Mouse (Mus musculus): ENCODE measurements at regions not wholly inside any gene's neighbourhood (a gene's known extent, or its start where the extent isn't known, plus 50 kb on each side); places are given as distances from the start of the nearest gene placed in this dataset.
A peak's percentile ranks its signal among the peaks of the same experiment; 100 is the strongest.
"Not testable (repeated sequence)": the region's sequence is repeated elsewhere in the genome, so short reads cannot be mapped to it uniquely, and the experiment has no call there.

DNA sequence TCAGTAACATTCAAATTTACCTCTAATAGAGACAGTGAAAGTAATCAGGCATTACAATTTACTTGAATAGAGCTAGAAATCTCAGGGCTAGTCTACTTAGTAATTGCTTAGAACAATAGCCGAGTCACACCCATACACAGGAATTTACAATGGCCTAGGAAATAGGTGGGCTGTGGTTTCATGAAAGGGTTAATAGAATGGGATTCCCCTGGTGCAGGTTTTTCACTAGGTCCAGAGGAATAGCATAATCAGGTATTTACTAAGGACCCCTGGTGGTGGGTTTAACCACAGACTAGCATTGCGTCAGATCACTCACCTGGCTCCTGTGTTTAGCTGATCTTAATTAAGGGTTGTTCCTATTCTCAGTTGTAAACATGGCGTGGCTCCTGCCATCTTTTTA is 290.8 kb downstream of the Cyp26b1 start:
- not testable (repeated sequence) for H3K36me3 ChIP-seq (ENCODE audit: control insufficient read depth, insufficient read depth); H3K4me3 ChIP-seq (replicated peaks; ENCODE audit: low read length); H3K27ac ChIP-seq (ENCODE audit: low read length); H3K9me3 ChIP-seq (ENCODE audit: control insufficient read depth, low read length); H3K4me1 ChIP-seq (replicated peaks; ENCODE audit: control insufficient read depth, insufficient read depth, low read length); H3K27me3 ChIP-seq (replicated peaks; ENCODE audit: control insufficient read depth, insufficient read depth, low read length); H3K9ac ChIP-seq (replicated peaks; ENCODE audit: low read depth, low read length); ATAC-seq; H3K4me2 ChIP-seq (ENCODE audit: low read length)
- 73% methylated on average over 3 of the region's 3 CpGs for WGBS

DNA sequence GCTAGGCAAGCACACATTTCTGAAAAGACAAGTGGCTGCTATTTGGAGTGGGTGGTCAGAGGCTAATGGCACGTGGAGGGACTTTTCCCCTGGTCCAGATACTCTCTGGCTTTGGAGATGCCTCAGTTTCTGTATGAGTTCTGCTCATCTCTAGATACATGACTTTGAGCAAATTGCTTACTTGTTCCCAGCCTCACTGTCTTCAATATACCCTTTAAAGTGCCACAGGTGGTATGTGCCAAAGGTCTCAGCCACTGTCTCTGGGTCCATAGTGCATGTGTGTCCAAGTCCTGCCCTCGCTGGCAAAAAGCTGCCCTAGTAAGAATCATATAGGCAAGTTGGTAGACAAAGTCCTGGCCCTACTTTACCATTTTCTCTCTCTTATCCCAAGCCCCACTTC is 291.5 kb downstream of the Dysf start:
- no peaks in the 10 kb centered on the region for H3K36me3 ChIP-seq (ENCODE audit: control insufficient read depth, insufficient read depth)
- 87% methylated on average over 2 of the region's 2 CpGs for WGBS
- no peaks in the 10 kb centered on the region for H3K9me3 ChIP-seq (ENCODE audit: control insufficient read depth, low read length)
- no peaks in the 10 kb centered on the region for H3K27me3 ChIP-seq (replicated peaks; ENCODE audit: control insufficient read depth, insufficient read depth, low read length)
- H3K9ac ChIP-seq (replicated peaks; ENCODE audit: low read depth, low read length) = no peak overlapping the region
- ATAC-seq = no peak
- H3K4me1 ChIP-seq (replicated peaks; ENCODE audit: control insufficient read depth, insufficient read depth, low read length) = no peaks in the 10 kb centered on the region
- H3K4me2 ChIP-seq (ENCODE audit: low read length) = no peak overlapping the region
- no peak overlapping the region for H3K4me3 ChIP-seq (replicated peaks; ENCODE audit: low read length)
- H3K27ac ChIP-seq (ENCODE audit: low read length) = no peak overlapping the region

DNA sequence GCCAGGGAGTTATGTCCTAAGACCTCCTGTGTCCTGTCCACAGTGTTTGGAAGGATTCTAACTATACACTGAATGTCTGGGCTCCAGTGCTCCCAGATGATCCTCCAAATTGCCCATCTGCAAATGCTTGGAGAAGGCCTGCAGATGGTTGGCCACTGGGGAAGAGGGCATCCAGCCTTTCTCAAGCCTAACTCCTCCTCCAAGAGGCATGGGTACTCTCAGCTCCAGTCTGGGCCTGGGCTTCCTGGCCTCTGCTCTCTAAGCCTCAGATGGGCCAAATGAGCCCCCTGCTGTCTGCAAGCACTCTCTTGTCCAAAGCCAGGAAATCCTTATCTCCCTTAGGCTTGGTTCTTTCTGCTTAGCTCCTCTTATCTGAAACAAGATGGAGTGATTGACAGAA is 290.8 kb downstream of the Dysf start:
- H3K9ac ChIP-seq (replicated peaks; ENCODE audit: low read depth, low read length) = no peak overlapping the region
- H3K4me3 ChIP-seq (replicated peaks; ENCODE audit: low read length) = no peak overlapping the region
- no peak overlapping the region for H3K4me2 ChIP-seq (ENCODE audit: low read length)
- ATAC-seq = no peak
- H3K4me1 ChIP-seq (replicated peaks; ENCODE audit: control insufficient read depth, insufficient read depth, low read length) = no peaks in the 10 kb centered on the region
- no peak overlapping the region for H3K27ac ChIP-seq (ENCODE audit: low read length)
- H3K27me3 ChIP-seq (replicated peaks; ENCODE audit: control insufficient read depth, insufficient read depth, low read length) = no peaks in the 10 kb centered on the region
- H3K36me3 ChIP-seq (ENCODE audit: control insufficient read depth, insufficient read depth) = no peaks in the 10 kb centered on the region
- no peaks in the 10 kb centered on the region for H3K9me3 ChIP-seq (ENCODE audit: control insufficient read depth, low read length)

DNA sequence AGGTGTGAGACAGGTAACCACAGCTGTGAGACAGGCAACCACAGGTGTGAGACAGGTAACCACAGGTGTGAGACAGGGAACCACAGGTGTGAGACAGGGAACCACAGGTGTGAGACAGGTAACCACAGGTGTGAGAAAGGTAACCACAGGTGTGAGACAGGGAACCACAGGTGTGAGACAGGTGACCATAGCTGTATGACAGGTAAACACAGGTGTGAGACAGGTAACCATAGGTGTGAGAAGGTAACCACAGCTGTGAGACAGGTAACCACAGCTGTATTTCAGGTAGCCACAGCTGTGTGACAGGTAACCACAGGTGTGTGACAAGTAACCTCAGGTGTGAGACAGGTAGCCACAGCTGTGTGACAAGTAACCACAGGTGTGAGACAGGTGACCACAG is 265.5 kb downstream of the Dysf start:
- H3K27me3 ChIP-seq (replicated peaks; ENCODE audit: control insufficient read depth, insufficient read depth, low read length); H3K27ac ChIP-seq (ENCODE audit: low read length); H3K4me3 ChIP-seq (replicated peaks; ENCODE audit: low read length); H3K9me3 ChIP-seq (ENCODE audit: control insufficient read depth, low read length); H3K36me3 ChIP-seq (ENCODE audit: control insufficient read depth, insufficient read depth); H3K9ac ChIP-seq (replicated peaks; ENCODE audit: low read depth, low read length); H3K4me2 ChIP-seq (ENCODE audit: low read length); ATAC-seq: not testable (repeated sequence)
- peaks cover 11% of the 10 kb centered on the region for H3K4me1 ChIP-seq (replicated peaks; ENCODE audit: control insufficient read depth, insufficient read depth, low read length)

DNA sequence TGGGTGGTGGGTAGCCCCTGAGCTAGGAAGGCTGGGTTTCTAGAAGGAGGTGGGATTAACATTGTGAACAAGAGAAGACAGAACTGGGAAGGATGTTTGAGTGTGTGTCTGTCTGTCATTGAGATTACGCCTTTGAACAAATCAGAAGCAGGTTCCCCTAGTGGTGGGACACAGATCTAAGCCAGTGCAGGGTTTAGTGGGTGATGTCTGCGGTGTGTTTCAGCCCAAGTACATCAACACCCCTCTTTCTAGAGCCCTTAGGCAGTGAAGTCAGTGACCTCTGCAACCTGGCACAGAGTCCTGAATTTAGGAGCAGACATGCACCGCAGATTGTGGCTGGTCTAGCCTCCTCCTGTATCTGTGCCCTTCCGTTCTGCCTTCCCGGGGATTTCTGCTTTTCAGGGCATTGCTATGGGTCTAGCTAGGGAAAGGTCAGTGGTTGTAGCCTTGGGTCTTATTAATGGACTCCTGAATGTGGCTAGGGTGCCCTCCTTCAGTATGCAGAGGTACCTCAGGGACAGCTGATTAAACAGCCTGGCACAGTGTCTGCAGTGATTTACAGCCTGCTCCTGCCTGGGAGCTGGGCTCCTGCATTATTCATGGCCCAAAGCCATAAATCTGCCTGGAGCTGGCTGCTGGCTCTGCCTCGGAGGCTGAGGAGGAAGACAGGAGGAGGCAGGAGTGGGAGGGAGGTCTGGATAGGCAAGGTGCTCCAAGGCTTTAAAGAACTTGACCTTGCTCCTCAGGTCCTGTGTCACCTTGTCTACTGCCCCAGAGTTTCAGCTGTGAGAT is 264.3 kb downstream of the Dysf start:
- no peak overlapping the region for H3K4me2 ChIP-seq (ENCODE audit: low read length)
- no peak overlapping the region for H3K9ac ChIP-seq (replicated peaks; ENCODE audit: low read depth, low read length)
- peak; percentile 92 for ATAC-seq
- no peak overlapping the region for H3K4me3 ChIP-seq (replicated peaks; ENCODE audit: low read length)
- no peak overlapping the region for H3K27ac ChIP-seq (ENCODE audit: low read length)
- H3K27me3 ChIP-seq (replicated peaks; ENCODE audit: control insufficient read depth, insufficient read depth, low read length) = no peaks in the 10 kb centered on the region
- peaks cover 11% of the 10 kb centered on the region for H3K4me1 ChIP-seq (replicated peaks; ENCODE audit: control insufficient read depth, insufficient read depth, low read length)
- 71% methylated on average over 6 of the region's 6 CpGs for WGBS
- H3K9me3 ChIP-seq (ENCODE audit: control insufficient read depth, low read length) = no peaks in the 10 kb centered on the region
- no peaks in the 10 kb centered on the region for H3K36me3 ChIP-seq (ENCODE audit: control insufficient read depth, insufficient read depth)

DNA sequence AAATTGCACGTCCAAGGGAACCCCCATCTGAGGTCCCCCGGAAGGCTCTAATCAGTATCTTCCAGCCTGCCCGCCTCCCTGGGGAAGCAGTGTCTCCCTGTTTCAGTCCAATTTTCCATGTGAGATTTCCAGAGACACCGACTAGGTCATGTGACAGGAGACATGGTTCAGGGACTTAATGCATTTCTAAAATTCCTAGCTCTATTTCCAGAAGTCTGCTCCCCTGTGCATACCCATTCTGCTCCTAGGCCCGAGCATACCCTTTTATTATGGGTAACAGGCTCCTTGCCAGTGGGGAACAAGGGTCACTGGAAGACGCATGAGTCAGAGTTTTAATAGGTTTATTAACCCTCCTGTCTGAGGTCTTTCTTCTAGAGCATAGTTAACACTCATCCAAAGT is 263.6 kb downstream of the Dysf start:
- Histone ChIP-seq H3K27ac (ENCODE audit: low read length) (no peak overlapping the region), H3K27me3 (replicated peaks; ENCODE audit: control insufficient read depth, insufficient read depth, low read length) (no peaks in the 10 kb centered on the region), H3K9ac (replicated peaks; ENCODE audit: low read depth, low read length) (no peak overlapping the region), H3K36me3 (ENCODE audit: control insufficient read depth, insufficient read depth) (no peaks in the 10 kb centered on the region), H3K4me2 (ENCODE audit: low read length) (no peak overlapping the region), H3K9me3 (ENCODE audit: control insufficient read depth, low read length) (no peaks in the 10 kb centered on the region), H3K4me1 (replicated peaks; ENCODE audit: control insufficient read depth, insufficient read depth, low read length) (peaks cover 11% of the 10 kb centered on the region), H3K4me3 (replicated peaks; ENCODE audit: low read length) (no peak overlapping the region)
- no peak for ATAC-seq
- WGBS = 75% methylated on average over 6 of the region's 6 CpGs

DNA sequence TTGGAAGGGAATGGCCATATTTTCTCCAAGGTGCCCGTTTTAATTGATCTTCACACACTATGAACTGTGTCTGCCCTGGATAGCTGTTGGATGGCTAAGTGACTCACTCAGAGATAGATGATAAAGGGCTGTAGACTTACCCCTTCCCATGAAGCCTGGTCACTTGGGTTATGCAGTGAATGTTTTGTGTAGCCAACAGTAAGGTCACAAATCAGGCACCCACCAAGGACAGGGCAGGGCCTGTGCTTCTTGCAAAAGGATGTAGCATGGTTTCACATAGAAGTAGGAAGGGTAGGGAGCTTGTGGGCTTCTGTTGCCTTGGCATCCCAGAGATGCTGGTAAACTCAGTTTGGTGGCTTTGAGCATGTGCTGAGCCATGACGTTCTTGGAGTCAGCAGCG is 263.1 kb downstream of the Dysf start:
- no peaks in the 10 kb centered on the region for H3K36me3 ChIP-seq (ENCODE audit: control insufficient read depth, insufficient read depth)
- no peak for ATAC-seq
- H3K27me3 ChIP-seq (replicated peaks; ENCODE audit: control insufficient read depth, insufficient read depth, low read length) = no peaks in the 10 kb centered on the region
- H3K4me3 ChIP-seq (replicated peaks; ENCODE audit: low read length) = no peak overlapping the region
- WGBS = 89% methylated on average over 3 of the region's 3 CpGs
- H3K4me1 ChIP-seq (replicated peaks; ENCODE audit: control insufficient read depth, insufficient read depth, low read length) = peaks cover 11% of the 10 kb centered on the region
- H3K9ac ChIP-seq (replicated peaks; ENCODE audit: low read depth, low read length) = no peak overlapping the region
- no peak overlapping the region for H3K4me2 ChIP-seq (ENCODE audit: low read length)
- no peak overlapping the region for H3K27ac ChIP-seq (ENCODE audit: low read length)
- no peaks in the 10 kb centered on the region for H3K9me3 ChIP-seq (ENCODE audit: control insufficient read depth, low read length)

DNA sequence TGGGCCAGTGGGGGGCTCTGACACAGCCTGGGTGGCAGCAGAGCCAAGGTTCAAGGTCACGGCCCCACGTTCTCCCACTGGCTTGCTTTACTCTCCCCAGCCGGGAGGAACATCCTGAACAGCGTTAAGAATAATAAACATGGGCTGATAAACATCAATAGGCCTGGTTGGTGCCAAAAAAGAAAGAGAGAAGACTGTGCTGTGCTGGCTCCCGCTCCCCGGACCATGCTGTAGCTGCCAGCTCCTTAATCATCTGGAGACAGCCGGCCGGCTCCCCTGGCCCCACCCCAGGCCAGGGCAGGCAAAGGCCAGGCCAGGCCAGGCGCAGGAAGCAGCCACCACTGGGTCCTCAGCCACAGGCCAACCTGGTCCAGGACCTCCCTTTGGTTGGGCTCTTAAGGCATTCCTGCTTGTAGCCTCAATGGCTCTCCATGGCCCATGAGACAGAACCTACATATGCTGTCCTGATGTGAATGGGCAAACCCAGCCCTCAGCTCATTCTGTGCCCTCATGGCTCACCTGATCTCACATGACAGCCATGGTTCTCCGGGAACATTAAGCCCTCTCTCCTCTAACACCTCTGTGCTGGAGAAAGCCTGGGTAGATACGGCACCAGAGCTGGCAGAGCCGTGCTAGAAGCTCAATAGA is 262.3 kb downstream of the Dysf start:
- no peak for ATAC-seq

DNA sequence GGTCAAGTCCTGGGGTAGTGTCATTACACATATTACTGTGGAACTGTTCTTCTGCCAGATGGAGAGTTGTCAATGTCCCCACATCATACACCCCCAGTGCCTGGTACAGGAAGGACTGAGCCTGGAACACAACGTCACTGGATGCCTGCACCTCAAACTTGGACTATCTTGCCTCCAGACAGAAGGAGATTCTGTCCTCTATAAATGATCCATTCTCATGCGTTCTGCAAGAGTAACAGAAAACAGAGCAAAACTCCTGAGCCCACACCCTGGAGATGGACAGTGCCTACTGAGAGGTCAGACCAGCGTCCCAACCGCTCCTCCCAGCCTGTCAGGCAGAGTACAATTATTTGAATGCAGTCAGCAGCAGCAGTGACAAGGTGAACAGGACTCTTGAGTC is 261.1 kb downstream of the Dysf start:
- no peak for ATAC-seq
- Histone ChIP-seq H3K27ac (ENCODE audit: low read length) (no peak overlapping the region), H3K4me1 (replicated peaks; ENCODE audit: control insufficient read depth, insufficient read depth, low read length) (peaks cover 11% of the 10 kb centered on the region), H3K4me3 (replicated peaks; ENCODE audit: low read length) (no peak overlapping the region), H3K9ac (replicated peaks; ENCODE audit: low read depth, low read length) (no peak overlapping the region), H3K4me2 (ENCODE audit: low read length) (no peak overlapping the region), H3K27me3 (replicated peaks; ENCODE audit: control insufficient read depth, insufficient read depth, low read length) (no peaks in the 10 kb centered on the region), H3K36me3 (ENCODE audit: control insufficient read depth, insufficient read depth) (no peaks in the 10 kb centered on the region), H3K9me3 (ENCODE audit: control insufficient read depth, low read length) (no peaks in the 10 kb centered on the region)
- WGBS = 93% methylated on average over 4 of the region's 4 CpGs

More for the DNA sequence above, 262.3 kb downstream of the Dysf start:
- no peak overlapping the region for H3K27ac ChIP-seq (ENCODE audit: low read length)
- H3K9me3 ChIP-seq (ENCODE audit: control insufficient read depth, low read length) = no peaks in the 10 kb centered on the region
- WGBS = 61% methylated on average over 12 of the region's 12 CpGs
- H3K27me3 ChIP-seq (replicated peaks; ENCODE audit: control insufficient read depth, insufficient read depth, low read length) = no peaks in the 10 kb centered on the region
- peaks cover 11% of the 10 kb centered on the region for H3K4me1 ChIP-seq (replicated peaks; ENCODE audit: control insufficient read depth, insufficient read depth, low read length)
- no peak overlapping the region for H3K4me3 ChIP-seq (replicated peaks; ENCODE audit: low read length)
- H3K9ac ChIP-seq (replicated peaks; ENCODE audit: low read depth, low read length) = no peak overlapping the region
- H3K36me3 ChIP-seq (ENCODE audit: control insufficient read depth, insufficient read depth) = no peaks in the 10 kb centered on the region
- H3K4me2 ChIP-seq (ENCODE audit: low read length) = no peak overlapping the region
